Mouse (Mus musculus): ENCODE data around the gene Gm10309. TPM values are rescaled to one million over a fixed set of nuclear protein-coding genes. Genes with fewer than 3 reads are reported as not detected.

Gm10309 gene
- total and polyA plus RNA-seq, 3 experiments: 0.17 to 0.53 TPM; not detected in 1

- no peak for TF ChIP-seq MAZ (IDR thresholded peaks at IDR 0.05; ENCODE audit: low read depth, low read length)
- no peak for TF ChIP-seq ZC3H11A (IDR thresholded peaks at IDR 0.05; ENCODE audit: low read depth, low read length)
- no peak for TF ChIP-seq POLR2A (IDR thresholded peaks at IDR 0.05; ENCODE audit: low read depth, low read length)
- TF ChIP-seq ELF1 (IDR thresholded peaks at IDR 0.05; ENCODE audit: low read depth, low read length): no peak
- TF ChIP-seq CTCF (conservative IDR thresholded peaks at IDR 0.05 in 1 of 2, IDR thresholded peaks at IDR 0.05 in 1 of 2; ENCODE audit: low read depth in 2 of 2, low read length in 2 of 2): no peak
- no peak for TF ChIP-seq MAFK (IDR thresholded peaks at IDR 0.05; ENCODE audit: insufficient replicate concordance, low read length)
- dilution Hi-C loops (cut with MboI; ENCODE audit: extremely low pct_ligation_motif_present, extremely low pct_unique_long_range_greater_than_20kb, low sequenced_read_pairs): no loop called here
- H3K36me3 ChIP-seq (replicated peaks in 1 of 2; ENCODE audit: control insufficient read depth in 1 of 2, insufficient read depth in 1 of 2, low read length in 1 of 2): peaks cover 11 to 53% of the 10 kb centered on the region in 2 experiments
Measured at GRCm38 (mm10) chr17:86551561-86551960, 46.5 kb upstream of the Gm10309 start.

GRCm38 (mm10) chr17:86549128-86549527 lies 44.1 kb upstream of the Gm10309 start:
- dilution Hi-C loops (cut with MboI; ENCODE audit: extremely low pct_ligation_motif_present, extremely low pct_unique_long_range_greater_than_20kb, low sequenced_read_pairs) (no loop called here), in situ Hi-C loops (cut with MboI; ENCODE audit: low pct_ligation_motif_present, low pct_unique_long_range_greater_than_20kb, low sequenced_read_pairs) (no loop called here)
- Histone ChIP-seq H3K4me2 (ENCODE audit: insufficient read depth, low read depth, poor library complexity, severe bottlenecking) (no peak overlapping the region), H3K4me3 (replicated peaks in 1 of 3; ENCODE audit: low read depth in 2 of 3, low read length in 2 of 3, poor library complexity in 1 of 3) (no peak overlapping the region), H3K79me2 (replicated peaks; ENCODE audit: control insufficient read depth, extremely low read depth, insufficient read depth, poor library complexity, severe bottlenecking) (no peaks in the 10 kb centered on the region), H3K36me3 (replicated peaks in 1 of 2; ENCODE audit: control insufficient read depth in 1 of 2, insufficient read depth in 1 of 2, low read length in 1 of 2) (peaks cover 15 to 68% of the 10 kb centered on the region in 2 experiments), H3K9me3 (replicated peaks; ENCODE audit: low read length) (no peaks in the 10 kb centered on the region), H3K27me3 (replicated peaks) (no peaks in the 10 kb centered on the region), H3K27ac (ENCODE audit: insufficient read depth, low read depth) (no peak overlapping the region), H3K4me1 (ENCODE audit: control insufficient read depth in 1 of 2, insufficient read depth in 2 of 2) (no peaks in the 10 kb centered on the region), H3K9ac (ENCODE audit: insufficient read depth, low read depth) (no peak overlapping the region)
- DNase-seq (ENCODE audit: extremely low read depth): no peak
- no peak for TF ChIP-seq CHD2 (IDR thresholded peaks at IDR 0.05; ENCODE audit: low read length)
- TF ChIP-seq POLR2A (IDR thresholded peaks at IDR 0.05; ENCODE audit: low read depth, low read length): no peak
- TF ChIP-seq MEF2A (IDR thresholded peaks at IDR 0.05; ENCODE audit: borderline replicate concordance, low read depth, low read length): no peak
- no peak for TF ChIP-seq USF1 (IDR thresholded peaks at IDR 0.05; ENCODE audit: low read depth, low read length)
- TF ChIP-seq TBP (conservative IDR thresholded peaks at IDR 0.05; ENCODE audit: low read depth, low read length): no peak
- TF ChIP-seq SIN3A (IDR thresholded peaks at IDR 0.05; ENCODE audit: low read length): no peak
- TF ChIP-seq ZNF384 (IDR thresholded peaks at IDR 0.05; ENCODE audit: low read depth, low read length): no peak
- TF ChIP-seq IRF4 (IDR thresholded peaks at IDR 0.05; ENCODE audit: low read depth, low read length): no peak
- no peak for TF ChIP-seq CHD1 (IDR thresholded peaks at IDR 0.05; ENCODE audit: low read depth, low read length)
- TF ChIP-seq ZKSCAN1 (IDR thresholded peaks at IDR 0.05; ENCODE audit: borderline replicate concordance, low read depth, low read length): no peak
- no peak for TF ChIP-seq HCFC1 (IDR thresholded peaks at IDR 0.05; ENCODE audit: low read depth, low read length)
- no peak for TF ChIP-seq ZMIZ1 (IDR thresholded peaks at IDR 0.05; ENCODE audit: low read depth, low read length)

More at GRCm38 (mm10) chr17:86551561-86551960, 46.5 kb upstream of the Gm10309 start:
- in situ Hi-C loops (cut with MboI; ENCODE audit: low pct_ligation_motif_present, low pct_unique_long_range_greater_than_20kb, low sequenced_read_pairs): no loop called here
- H3K9ac ChIP-seq (ENCODE audit: insufficient read depth, low read depth): no peak overlapping the region
- no peaks in the 10 kb centered on the region for H3K27me3 ChIP-seq (replicated peaks)
- no peaks in the 10 kb centered on the region for H3K9me3 ChIP-seq (replicated peaks; ENCODE audit: low read length)
- H3K79me2 ChIP-seq (replicated peaks; ENCODE audit: control insufficient read depth, extremely low read depth, insufficient read depth, poor library complexity, severe bottlenecking): no peaks in the 10 kb centered on the region
- H3K4me1 ChIP-seq (ENCODE audit: control insufficient read depth in 1 of 2, insufficient read depth in 2 of 2): no peaks in the 10 kb centered on the region
- no peak overlapping the region for H3K27ac ChIP-seq (ENCODE audit: insufficient read depth, low read depth)
- DNase-seq (ENCODE audit: extremely low read depth): no peak
- no peak overlapping the region for H3K4me3 ChIP-seq (replicated peaks in 1 of 3; ENCODE audit: low read depth in 2 of 3, low read length in 2 of 3, poor library complexity in 1 of 3)
- H3K4me2 ChIP-seq (ENCODE audit: insufficient read depth, low read depth, poor library complexity, severe bottlenecking): no peak overlapping the region
